Mouse (Mus musculus) cerebellum, postnatal 25 days (tissue): ENCODE results near the gene Gjd2.
A peak's percentile ranks its signal among the peaks of the same experiment; 100 is the strongest.

Experiments used
- DNase-seq, 2 experiments: peaks; one replicate each; pipeline ENCODE4 v3.0.0; 2021; ENCODE audit warnings: mixed read lengths in 2 of 2

Gjd2 gene

DNA sequence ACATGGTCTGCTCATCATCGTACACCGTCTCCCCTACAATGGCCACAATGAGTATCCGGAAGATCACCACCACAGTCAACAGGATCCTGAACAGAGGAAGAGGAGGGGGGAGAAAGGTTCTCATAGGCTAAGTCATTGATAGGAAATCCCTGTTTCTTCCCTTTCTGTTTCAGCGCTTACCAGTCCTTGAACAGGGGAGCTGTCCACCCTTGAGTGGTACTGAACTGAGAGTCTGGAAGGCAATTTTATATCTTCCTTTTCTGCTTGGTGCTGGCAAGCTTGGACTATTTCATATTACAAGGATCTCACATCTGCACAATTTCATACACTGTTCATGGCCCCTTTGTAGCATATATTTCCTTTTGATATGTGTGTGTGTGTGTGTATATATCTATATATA lies 1.6 kb downstream of the Gjd2 start:
- no peak for DNase-seq

DNA sequence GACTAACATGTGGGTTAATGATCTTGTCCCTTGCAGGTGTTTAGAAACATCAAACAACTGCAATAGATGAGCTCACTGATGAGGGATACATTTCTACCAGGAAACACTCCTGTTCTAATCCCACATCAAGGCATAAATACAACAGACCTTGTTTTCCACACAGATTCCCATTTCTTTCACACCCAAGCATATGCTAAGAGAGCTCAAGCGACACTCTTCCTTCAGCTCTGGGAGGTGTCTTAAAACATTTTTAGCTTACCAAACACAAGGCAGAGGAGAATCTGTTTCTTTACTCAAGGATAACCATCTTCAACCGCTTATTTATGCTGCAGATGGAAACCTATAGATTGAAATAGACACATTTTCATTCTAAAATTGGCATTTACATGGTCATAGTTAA lies 5.1 kb downstream of the Gjd2 start:
- no peak for DNase-seq

DNA sequence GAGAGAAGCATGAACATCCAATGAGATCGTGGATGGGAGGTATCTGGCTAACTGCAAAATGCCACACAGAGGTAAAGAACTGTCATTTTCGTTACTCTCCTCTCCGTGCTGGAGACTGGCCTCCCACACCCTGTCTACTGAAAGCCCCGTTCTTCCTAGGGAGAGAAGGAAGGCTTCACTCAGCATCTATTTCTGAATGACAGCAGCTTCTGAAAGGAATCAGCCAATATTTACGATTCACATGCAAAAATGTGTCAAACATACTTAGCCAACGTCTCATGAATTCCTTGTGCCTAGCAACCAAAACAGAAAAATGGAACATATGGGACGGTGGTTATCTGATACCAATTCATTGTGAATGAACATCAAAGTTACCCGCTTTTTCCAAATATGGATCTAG lies 15.9 kb downstream of the Gjd2 start:
- no peak for DNase-seq

DNA sequence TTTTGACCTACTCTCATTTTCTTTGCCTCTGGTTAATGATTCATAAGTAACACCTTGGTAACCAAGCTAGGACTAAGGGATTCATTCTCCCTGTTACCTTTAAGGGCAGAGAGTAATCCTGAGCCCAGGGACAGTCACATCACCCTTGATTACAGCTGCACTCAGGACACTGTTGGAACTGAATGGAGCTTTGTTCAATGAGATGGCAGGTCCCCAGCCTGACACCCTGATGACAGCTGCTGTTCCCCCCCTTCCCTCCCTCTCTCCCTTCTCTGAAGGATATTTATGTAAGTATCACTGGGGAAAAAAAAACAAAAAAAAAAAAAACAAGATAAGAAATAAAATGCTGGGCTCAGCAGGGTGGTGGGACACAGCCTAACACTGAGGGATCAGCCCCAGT lies 16.5 kb downstream of the Gjd2 start:
- DNase-seq: no peak

DNA sequence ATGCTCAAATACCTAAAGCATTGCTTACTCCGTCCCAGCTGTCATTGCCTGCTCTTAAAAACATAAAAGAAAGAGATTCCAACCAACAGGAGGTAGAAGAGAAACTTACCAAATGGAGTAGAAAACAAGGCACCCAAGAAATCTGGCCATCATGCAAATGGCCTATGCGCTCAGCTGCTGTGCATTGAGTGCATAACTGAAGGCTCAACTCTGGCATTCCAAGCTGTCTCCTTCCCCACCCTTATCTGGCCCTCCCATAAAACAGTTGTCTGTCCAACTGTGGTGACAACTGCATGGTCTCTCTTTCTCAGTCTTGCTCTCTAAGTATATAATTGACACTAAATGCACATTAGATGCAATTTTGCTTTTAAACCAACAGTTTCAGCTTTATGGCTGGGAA lies 28.5 kb downstream of the Gjd2 start:
- DNase-seq: no peak

DNA sequence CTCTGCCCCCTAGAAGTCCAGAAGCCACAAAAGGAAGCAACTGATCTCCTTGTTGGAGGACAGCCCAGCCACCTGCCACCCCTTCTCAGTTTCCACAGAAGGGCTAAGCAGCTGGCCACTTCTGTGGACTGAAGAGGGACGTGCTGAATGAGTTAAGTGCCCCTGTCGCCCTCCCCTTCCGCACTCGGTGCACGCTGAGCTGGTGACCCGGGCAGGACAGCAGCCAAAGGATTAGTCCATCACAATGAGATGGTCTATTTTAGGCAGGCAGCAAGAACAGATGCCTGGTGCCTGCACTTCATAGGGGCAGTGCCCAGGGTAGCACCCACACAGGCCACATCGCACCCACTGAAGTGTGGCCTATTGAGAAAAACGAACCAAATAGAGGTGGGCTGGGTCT lies 32.8 kb downstream of the Gjd2 start:
- DNase-seq: peak; percentile 12 to 24

DNA sequence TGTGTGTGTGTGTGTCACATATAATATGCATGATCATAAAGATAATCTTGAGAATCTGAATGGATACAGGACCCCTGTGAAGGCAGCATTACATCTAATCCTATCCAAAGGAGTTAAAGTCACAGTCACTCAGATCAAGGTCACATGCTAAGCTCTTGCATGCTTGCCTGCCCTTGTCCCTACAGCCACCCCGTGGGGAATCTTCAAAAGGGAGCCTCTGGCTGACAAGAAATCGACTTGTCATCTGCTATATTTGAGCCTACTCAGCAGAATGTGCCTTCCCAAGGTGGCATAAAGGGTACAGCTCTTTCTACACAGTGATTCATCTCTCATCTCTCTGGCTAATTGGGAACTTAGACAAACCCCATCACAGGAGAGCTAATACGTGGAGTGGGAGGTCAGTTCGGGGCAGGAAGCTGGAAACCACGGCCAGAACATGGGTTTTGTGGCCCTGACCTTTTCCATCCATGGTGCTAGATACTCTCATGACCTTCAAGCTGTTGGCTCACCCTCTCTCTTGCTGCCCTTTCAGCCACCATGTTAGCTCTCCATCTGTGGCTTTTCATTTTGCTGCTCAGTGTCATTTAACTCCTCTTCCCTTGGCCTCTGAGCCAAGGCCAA lies 35.2 kb downstream of the Gjd2 start:
- DNase-seq: no peak

DNA sequence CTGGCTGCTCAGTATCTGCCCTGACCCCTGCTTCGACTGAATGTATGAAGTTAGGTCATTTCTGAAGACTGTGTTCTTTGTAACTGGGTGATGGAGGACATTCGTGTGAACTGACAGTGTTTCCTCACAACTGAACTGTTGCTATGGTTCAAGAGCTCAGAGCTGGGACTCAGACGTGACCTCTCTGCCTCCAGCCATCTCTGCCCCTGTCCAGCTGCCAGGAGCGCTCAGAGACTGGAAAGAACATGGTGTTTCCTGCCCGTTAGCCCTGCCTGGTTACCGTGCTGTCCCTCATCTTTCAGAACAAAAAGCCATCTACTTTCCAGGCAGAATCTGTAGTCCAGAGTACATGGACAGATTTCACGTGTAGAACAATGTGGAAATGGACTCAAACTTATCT lies 39.5 kb downstream of the Gjd2 start:
- no peak for DNase-seq

DNA sequence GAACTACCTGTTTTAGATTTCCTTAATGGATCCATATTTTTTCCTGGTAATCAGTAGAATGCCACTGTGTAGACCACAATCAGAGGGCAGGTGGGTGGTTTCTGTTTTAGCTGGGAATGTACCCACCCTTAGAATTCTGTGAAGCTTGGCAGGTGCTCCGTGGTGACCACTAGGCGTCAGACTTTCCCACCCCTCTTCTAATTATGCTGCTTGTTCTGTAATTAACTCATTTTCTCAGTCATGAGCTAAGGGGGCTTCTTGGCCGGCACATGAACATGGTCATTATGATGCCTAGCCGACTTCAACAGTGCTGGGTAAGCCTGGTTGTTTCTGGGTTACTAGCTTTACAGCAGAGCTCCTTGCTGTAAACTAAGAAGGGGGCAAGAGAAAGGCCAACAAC lies 47.0 kb downstream of the Gjd2 start:
- DNase-seq: no peak
